Mouse (Mus musculus) limb, embryonic 11.5 days (tissue): Measurements from ENCODE around the gene Zmym1. TPM values are rescaled to one million over a fixed set of nuclear protein-coding genes. Genes with fewer than 3 reads are reported as not detected.

ENCODE experiments used
- ATAC-seq: fragments of 200-750 bp; cut with Nextera tagmentation; 2 replicates; pipeline ENCODE4 v1.8.0; 2017; ENCODE audit warnings: low read depth; ENCODE audit not compliant: insufficient number of reproducible peaks, low FRiP score, low TSS enrichment
- DNase-seq: peaks from one replicate; pipeline ENCODE4 v3.0.0-alpha.2; 2015; ENCODE audit warnings: low spot score
- H3K27ac ChIP-seq: fragments of 300-500 bp; sonication (generic); replicated peaks from 2 replicates; pipeline ENCODE4 v1.5.1; 2014; ENCODE audit warnings: low read depth, mild to moderate bottlenecking, low read length
- H3K27me3 ChIP-seq: fragments of 300-500 bp; sonication (generic); 2 replicates; pipeline ENCODE4 v1.6.1; 2014; ENCODE audit warnings: mild to moderate bottlenecking, low read length, mixed read lengths; ENCODE audit not compliant: control insufficient read depth, insufficient read depth
- H3K36me3 ChIP-seq: fragments of 300-500 bp; sonication (generic); 2 replicates; pipeline ENCODE4 v1.6.1; 2014; ENCODE audit warnings: mild to moderate bottlenecking, low read length, moderate library complexity, mixed read lengths; ENCODE audit not compliant: control insufficient read depth, insufficient read depth
- H3K4me1 ChIP-seq: fragments of 300-500 bp; sonication (generic); 2 replicates; pipeline ENCODE4 v1.6.1; 2014; ENCODE audit warnings: low read length, mixed read lengths; ENCODE audit not compliant: control insufficient read depth, insufficient read depth
- H3K4me2 ChIP-seq: fragments of 300-500 bp; sonication (generic); 2 replicates; pipeline ENCODE4 v1.6.1; 2014; ENCODE audit warnings: low read depth, mild to moderate bottlenecking, moderate library complexity; ENCODE audit not compliant: severe bottlenecking
- H3K4me3 ChIP-seq: fragments of 300-500 bp; sonication (generic); 2 replicates; pipeline ENCODE4 v1.5.1; 2014; ENCODE audit warnings: low read depth, low read length
- H3K9ac ChIP-seq: fragments of 300-500 bp; sonication (generic); 2 replicates; pipeline ENCODE4 v1.6.1; 2014; ENCODE audit warnings: mild to moderate bottlenecking, low read length
- H3K9me3 ChIP-seq: fragments of 300-500 bp; sonication (generic); 2 replicates; pipeline ENCODE4 v1.6.1; 2016; ENCODE audit warnings: low read length; ENCODE audit not compliant: control insufficient read depth
- WGBS: fragments of 180-500 bp; shearing (Covaris S2); extraction: QIAGEN DNeasy Blood & Tissue Kit; methylation state at CpG from one replicate; pipeline ENCODE4 v1.1.7; 2014; 5-methylcytosine and 5-hydroxymethylcytosine counted together
- polyA plus RNA-seq: library from polyadenylated mRNA; unstranded; fragments of >200 nt; fragmentation: Nextera tagmentation; extraction: Ambion mirVana; gene quantifications from 2 replicates; pipeline ENCODE4 v1.2.1, GENCODE M21; 2014

Zmym1 gene
- polyA plus RNA-seq, 1 experiment from 2014 or later, result 35.2 TPM

DNA sequence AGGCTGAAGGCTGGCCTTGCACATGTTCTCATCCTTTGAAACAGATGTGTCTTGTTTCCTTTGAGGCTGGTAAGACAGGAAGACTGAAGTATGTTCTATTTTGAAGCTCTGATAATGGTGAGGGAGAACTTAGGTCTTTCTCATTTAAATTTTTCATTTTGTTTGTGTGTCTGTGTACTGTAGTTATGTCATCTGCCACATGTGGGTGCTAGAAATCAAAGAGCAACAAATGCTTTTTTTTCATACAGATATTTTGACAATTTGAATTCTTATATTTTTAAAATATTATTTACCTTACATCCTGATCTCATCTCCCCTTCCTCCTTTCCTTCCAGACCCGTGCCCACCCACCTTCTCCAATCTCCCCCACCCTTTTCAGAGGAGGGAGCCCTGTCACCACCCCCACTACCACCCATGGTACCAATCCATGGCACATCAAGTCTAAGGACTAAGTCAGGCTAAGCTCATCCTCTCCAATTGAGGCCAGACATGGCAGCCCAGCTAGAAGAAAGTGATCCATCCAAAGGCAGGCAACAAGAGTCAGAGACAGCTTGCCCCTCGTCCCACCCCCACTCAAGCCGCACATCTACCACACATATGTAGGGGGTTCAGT lies 21.0 kb downstream of the Zmym1 start:
- Histone ChIP-seq H3K36me3 (peaks cover 18% of the 10 kb centered on the region; the same call in 1 of the 2 replicates), H3K27ac (no peak overlapping the region), H3K27me3 (no peaks in the 10 kb centered on the region), H3K9me3 (no peaks in the 10 kb centered on the region), H3K4me2 (no peak overlapping the region), H3K4me1 (no peaks in the 10 kb centered on the region), H3K9ac (no peak overlapping the region), H3K4me3 (no peak overlapping the region)
- DNase-seq, result no peak
- 78% methylated on average over 3 of the region's 3 CpGs for WGBS
- no peak for ATAC-seq

DNA sequence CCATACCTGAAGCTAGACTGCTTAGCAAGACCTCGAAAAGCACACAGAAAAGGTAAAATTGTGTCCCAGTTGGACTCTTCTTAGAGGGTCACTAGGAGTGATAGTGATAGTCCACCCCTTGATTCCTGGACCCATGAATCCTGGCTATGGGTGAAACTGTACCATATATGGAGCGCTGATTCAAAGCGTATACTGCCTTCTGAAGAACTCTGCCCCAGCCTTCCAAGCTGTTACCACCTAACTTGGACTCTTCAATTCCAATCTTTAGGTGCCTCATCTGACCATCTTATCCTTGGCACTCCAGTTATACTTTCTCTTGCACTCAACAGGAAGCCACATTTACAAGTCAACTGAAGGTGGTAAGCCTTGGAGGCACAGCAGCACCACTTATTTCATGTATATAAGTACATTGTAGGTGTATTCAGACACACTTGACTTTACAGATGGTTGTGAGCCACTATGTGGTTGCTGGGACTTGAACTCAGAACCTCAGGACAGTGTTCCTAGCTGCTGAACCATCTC lies 22.1 kb downstream of the Zmym1 start:
- Histone ChIP-seq H3K9ac (no peak overlapping the region), H3K36me3 (peaks cover 18% of the 10 kb centered on the region; the same call in 1 of the 2 replicates), H3K4me2 (no peak overlapping the region), H3K4me3 (no peak overlapping the region), H3K27ac (no peak overlapping the region), H3K9me3 (no peaks in the 10 kb centered on the region), H3K27me3 (no peaks in the 10 kb centered on the region), H3K4me1 (no peaks in the 10 kb centered on the region)
- WGBS, result 87% methylated on average over 3 of the region's 3 CpGs
- DNase-seq (no peak), ATAC-seq (no peak)

DNA sequence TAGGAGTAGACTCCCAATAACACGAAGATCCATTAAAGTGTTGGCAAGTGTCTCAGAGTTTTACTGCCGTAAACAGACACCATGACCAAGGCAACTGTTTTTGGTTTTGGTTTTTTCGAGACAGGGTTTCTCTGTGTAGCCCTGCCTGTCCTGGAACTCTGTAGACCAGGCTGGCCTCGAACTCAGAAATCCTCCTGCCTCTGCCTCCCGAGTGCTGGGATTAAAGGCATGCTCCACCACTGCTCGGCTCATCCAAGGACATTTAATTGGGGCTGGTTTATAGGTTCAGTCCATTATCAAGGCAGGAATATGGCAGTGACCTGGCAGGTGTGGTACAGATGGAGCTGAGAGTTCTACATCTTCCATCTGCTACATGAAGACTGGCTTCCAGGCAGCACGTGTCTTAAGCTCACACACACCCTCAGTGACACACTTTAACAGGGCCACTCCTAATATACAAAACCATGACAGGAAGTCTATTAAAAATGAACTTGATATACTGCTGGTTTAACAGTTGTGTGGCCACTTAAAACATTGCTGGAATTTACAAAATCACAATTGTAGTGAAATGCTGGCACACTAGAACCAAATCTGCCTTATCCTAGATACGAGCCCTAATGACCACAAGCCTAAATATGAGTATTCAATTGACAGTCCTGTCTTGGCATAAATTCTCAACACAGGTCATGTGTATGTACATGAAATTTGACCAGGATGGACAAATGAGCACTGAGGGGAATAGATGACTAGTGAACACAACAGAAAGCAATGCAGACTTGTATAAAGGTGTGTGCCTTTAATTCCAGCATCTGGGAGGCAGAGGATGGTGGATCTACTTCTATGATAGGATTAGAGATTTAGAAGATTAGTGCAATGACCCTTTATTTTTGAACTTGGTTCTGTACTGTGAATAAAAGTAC lies 22.8 kb downstream of the Zmym1 start:
- no peaks in the 10 kb centered on the region for H3K9me3 ChIP-seq
- 82% methylated on average over 8 of the region's 8 CpGs for WGBS
- no peak overlapping the region for H3K9ac ChIP-seq
- H3K27me3 ChIP-seq, result no peaks in the 10 kb centered on the region
- H3K36me3 ChIP-seq, result peaks cover 20% of the 10 kb centered on the region; the same call in 1 of the 2 replicates
- H3K4me3 ChIP-seq, result no peak overlapping the region
- no peak overlapping the region for H3K27ac ChIP-seq
- no peak overlapping the region for H3K4me2 ChIP-seq
- DNase-seq (peak; percentile 38), ATAC-seq (no peak)
- no peaks in the 10 kb centered on the region for H3K4me1 ChIP-seq

DNA sequence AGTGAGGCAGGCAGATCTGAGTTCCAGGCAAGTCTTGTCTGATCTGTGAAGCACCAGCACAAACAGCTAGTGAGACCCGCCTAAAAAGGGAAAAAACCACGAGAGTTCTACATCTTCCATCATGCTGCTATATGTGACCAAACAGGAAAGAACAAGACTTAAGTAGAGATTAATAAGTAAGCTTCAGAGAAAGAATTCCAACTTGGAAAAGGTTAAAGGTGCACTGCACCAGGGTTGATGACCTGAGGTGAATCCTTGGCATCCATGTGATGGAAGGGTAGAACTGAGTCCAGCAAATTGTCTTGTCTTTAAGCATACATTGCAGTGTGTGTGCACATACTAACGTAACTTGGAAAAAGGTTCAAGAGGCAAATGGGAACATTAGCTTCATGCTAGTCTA lies 23.8 kb downstream of the Zmym1 start:
- Histone ChIP-seq H3K27me3 (no peaks in the 10 kb centered on the region), H3K4me2 (no peak overlapping the region), H3K9ac (no peak overlapping the region), H3K9me3 (no peaks in the 10 kb centered on the region), H3K4me3 (no peak overlapping the region), H3K4me1 (no peaks in the 10 kb centered on the region), H3K36me3 (peaks cover 29% of the 10 kb centered on the region), H3K27ac (no peak overlapping the region)
- WGBS, result 93% methylated on average over 3 of the region's 3 CpGs
- no peak for ATAC-seq
- no peak for DNase-seq

DNA sequence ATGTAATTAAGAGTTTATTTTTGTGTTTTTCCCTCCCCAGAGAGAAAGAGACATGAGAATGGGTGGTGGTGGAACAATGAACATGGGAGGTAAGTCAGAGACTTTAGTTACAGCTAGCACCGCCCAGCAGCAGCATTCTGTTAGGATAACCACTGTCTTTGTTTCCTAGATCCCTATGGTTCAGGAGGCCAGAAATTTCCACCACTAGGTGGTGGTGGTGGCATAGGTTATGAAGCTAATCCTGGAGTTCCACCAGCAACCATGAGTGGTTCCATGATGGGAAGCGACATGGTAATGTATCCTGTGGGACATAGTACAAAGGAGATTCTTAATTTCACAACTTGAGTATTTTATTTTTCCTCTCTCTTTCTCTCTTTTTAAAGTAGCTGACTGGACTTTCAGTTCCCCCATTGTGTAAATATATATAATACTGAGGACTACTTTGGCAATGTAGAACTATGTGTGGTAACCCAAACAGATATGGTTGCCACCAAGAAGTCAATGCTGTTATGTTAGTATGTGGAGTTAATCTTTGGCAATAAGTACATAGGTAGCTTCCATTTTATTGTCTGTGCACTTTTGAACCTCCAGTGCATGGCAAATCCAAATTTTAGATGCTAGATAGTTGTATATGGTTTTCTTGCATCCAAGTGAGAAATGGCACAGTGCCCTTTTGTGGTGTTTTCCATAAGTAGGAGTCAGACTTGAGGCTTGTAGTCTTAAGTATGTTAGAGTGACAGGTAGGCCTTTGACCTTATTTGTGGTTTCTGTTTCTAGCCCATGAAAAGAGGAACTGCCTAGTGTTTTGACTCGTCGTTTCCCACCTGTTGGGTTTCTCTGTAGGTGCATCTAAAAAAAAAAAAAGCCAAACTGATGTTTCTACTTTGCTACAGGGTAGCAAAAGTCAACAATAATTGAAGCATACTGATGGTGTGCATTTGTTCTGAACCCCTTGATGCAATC lies 33.4 kb downstream of the Zmym1 start:
- Histone ChIP-seq H3K27ac (no peak overlapping the region), H3K9ac (no peak overlapping the region), H3K4me2 (no peak overlapping the region), H3K4me1 (peaks cover 4% of the 10 kb centered on the region; the same call in 1 of the 2 replicates), H3K4me3 (no peak overlapping the region), H3K9me3 (no peaks in the 10 kb centered on the region), H3K27me3 (no peaks in the 10 kb centered on the region), H3K36me3 (peaks cover 41% of the 10 kb centered on the region)
- ATAC-seq (no peak), DNase-seq (peak; percentile 63)
- WGBS, result 86% methylated on average over 4 of the region's 4 CpGs

DNA sequence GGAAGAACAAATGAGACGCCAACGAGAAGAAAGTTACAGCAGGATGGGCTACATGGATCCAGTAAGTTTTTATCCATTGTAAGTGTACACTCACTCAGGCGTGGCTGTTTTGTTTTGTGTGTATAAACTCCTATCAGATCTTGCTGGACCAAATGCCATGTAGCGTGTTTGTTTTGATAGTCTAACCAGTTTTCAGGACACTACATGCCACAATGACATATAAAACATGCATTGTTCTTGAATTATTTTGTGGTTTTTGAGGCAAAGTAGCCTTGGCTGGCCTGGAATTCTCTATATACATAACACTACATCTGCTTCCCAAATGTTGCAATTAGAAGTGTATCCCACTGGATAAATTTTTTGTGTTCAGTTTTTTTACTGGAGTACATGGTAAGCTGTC lies 34.1 kb downstream of the Zmym1 start:
- peaks cover 4% of the 10 kb centered on the region; the same call in 1 of the 2 replicates for H3K4me1 ChIP-seq
- H3K4me2 ChIP-seq, result no peak overlapping the region
- H3K36me3 ChIP-seq, result peaks cover 35% of the 10 kb centered on the region
- H3K4me3 ChIP-seq, result no peak overlapping the region
- H3K27ac ChIP-seq, result no peak overlapping the region
- H3K9ac ChIP-seq, result no peak overlapping the region
- WGBS, result 93% methylated on average over 4 of the region's 4 CpGs
- H3K27me3 ChIP-seq, result no peaks in the 10 kb centered on the region
- DNase-seq (no peak), ATAC-seq (no peak)
- H3K9me3 ChIP-seq, result no peaks in the 10 kb centered on the region

DNA sequence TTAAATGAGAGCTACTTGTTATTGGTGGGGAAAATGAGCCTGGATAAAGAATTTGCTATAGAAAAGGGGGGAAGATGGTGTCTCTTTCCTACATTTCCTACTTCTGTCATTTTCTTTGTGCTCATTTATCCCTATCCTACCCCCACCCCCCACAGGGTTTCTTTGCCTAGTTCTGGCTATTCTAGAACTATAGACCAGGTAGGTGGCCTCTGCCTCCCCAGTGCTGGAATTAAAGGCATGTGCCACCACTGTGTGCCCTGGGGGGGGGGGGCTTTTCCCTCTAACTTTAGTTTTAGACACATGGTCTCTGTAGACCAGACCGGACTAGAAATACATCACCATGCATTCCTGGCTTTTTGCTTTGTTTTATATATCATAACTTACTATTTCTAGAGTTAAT lies 36.7 kb downstream of the Zmym1 start:
- Histone ChIP-seq H3K27ac (no peak overlapping the region), H3K4me2 (peak overlapping the region; percentile 83), H3K27me3 (no peaks in the 10 kb centered on the region), H3K9ac (0 out of 2 replicates have a peak overlapping the region, but pooled peaks have one; percentile 39), H3K4me1 (peaks cover 4% of the 10 kb centered on the region; the same call in 1 of the 2 replicates), H3K9me3 (no peaks in the 10 kb centered on the region), H3K4me3 (peak overlapping the region; percentile 58), H3K36me3 (peaks cover 24% of the 10 kb centered on the region)
- DNase-seq (no peak), ATAC-seq (no peak)
- 85% methylated on average over 1 of the region's 1 CpGs for WGBS
